Mouse (Mus musculus) ES-Bruce4 (cell line): ENCODE data around the gene Zswim4.

ENCODE experiments used
- CTCF ChIP-seq: IDR thresholded peaks from one replicate; pipeline ENCODE4 v1.8.1; 2011; ENCODE audit warnings: low read depth, low read length
- EP300 ChIP-seq: IDR thresholded peaks from 2 replicates; pipeline ENCODE4 v1.6.1; 2011; ENCODE audit warnings: low read depth, low read length; ENCODE audit not compliant: insufficient read depth
- POLR2A ChIP-seq: IDR thresholded peaks from one replicate; pipeline ENCODE4 v1.8.1; 2011; ENCODE audit warnings: low read length; ENCODE audit not compliant: insufficient read depth

- TF ChIP-seq EP300 (no peak), CTCF (no peak), POLR2A (no peak)
These were observed 43.9 kb upstream of the Zswim4 start for GRCm38 (mm10) chr8:84280777-84281176.
